Mouse (Mus musculus): ENCODE results near the gene Cdk14.

The Cdk14 gene

GRCm38 (mm10) chr5:5419992-5420455, at the start of gene Cdk14:
TSS of gene Cdk14 (minus strand) at chr5:5420312.
- DNase-seq (ENCODE audit: low spot score), result no peak

GRCm38 (mm10) chr5:5465256-5465655, 45.1 kb upstream of the Cdk14 start:
- no peak for DNase-seq (ENCODE audit: low spot score)

- DNase-seq (ENCODE audit: low spot score), result no peak
These were observed 11.8 kb upstream of the Cdk14 start for GRCm38 (mm10) chr5:5431746-5432438.

GRCm38 (mm10) chr5:5423723-5424171, 3.6 kb upstream of the Cdk14 start:
- no peak for DNase-seq (ENCODE audit: low spot score)

- DNase-seq (ENCODE audit: low spot score), result no peak
These were observed 3.0 kb upstream of the Cdk14 start for GRCm38 (mm10) chr5:5423081-5423480.

GRCm38 (mm10) chr5:5421439-5421838, 1.3 kb upstream of the Cdk14 start:
- DNase-seq (ENCODE audit: low spot score), result no peak

- no peak for DNase-seq (ENCODE audit: low spot score)
These were observed 859 bp downstream of the Cdk14 start for GRCm38 (mm10) chr5:5419253-5419652.

- DNase-seq (ENCODE audit: low spot score), result no peak
These were observed 5.3 kb downstream of the Cdk14 start for GRCm38 (mm10) chr5:5414835-5415234.

GRCm38 (mm10) chr5:5411886-5412285, 8.2 kb downstream of the Cdk14 start:
- DNase-seq (ENCODE audit: low spot score), result no peak

- DNase-seq (ENCODE audit: low spot score), result no peak
These were observed 18.1 kb downstream of the Cdk14 start for GRCm38 (mm10) chr5:5401986-5402385.

- no peak for DNase-seq (ENCODE audit: low spot score)
These were observed 27.3 kb downstream of the Cdk14 start for GRCm38 (mm10) chr5:5392786-5393185.

- no peak for DNase-seq (ENCODE audit: low spot score)
These were observed 39.1 kb downstream of the Cdk14 start for GRCm38 (mm10) chr5:5380731-5381718.

GRCm38 (mm10) chr5:5379870-5380730, 40.0 kb downstream of the Cdk14 start:
- DNase-seq (ENCODE audit: low spot score), result peak; percentile 73

GRCm38 (mm10) chr5:5379501-5379869, 40.6 kb downstream of the Cdk14 start:
- no peak for DNase-seq (ENCODE audit: low spot score)

GRCm38 (mm10) chr5:5374393-5374792, 45.7 kb downstream of the Cdk14 start:
- DNase-seq (ENCODE audit: low spot score), result no peak

GRCm38 (mm10) chr5:5373541-5373940, 46.6 kb downstream of the Cdk14 start:
- DNase-seq (ENCODE audit: low spot score), result no peak

GRCm38 (mm10) chr5:5372936-5373335, 47.2 kb downstream of the Cdk14 start:
- no peak for DNase-seq (ENCODE audit: low spot score)

GRCm38 (mm10) chr5:5372354-5372753, 47.8 kb downstream of the Cdk14 start:
- DNase-seq (ENCODE audit: low spot score), result no peak

GRCm38 (mm10) chr5:5370322-5371082, 49.6 kb downstream of the Cdk14 start:
- no peak for DNase-seq (ENCODE audit: low spot score)

GRCm38 (mm10) chr5:5368389-5369164, 51.5 kb downstream of the Cdk14 start:
- DNase-seq (ENCODE audit: low spot score), result no peak
